Mouse (Mus musculus): Measurements from ENCODE around the gene Efnb3.

GRCm38 (mm10) chr11:69563373-69563772 lies 3.4 kb upstream of the Efnb3 start:
- TF ChIP-seq CTCF (IDR thresholded peaks at IDR 0.05; ENCODE audit: low read depth, low read length) (no peak), POLR2A (IDR thresholded peaks at IDR 0.05; ENCODE audit: borderline replicate concordance, low read depth, low read length) (no peak)

Data from bone marrow macrophage, adult 2 months (primary cell).